Mouse (Mus musculus): ENCODE data around the gene 1500009L16Rik. TPM values are rescaled to one million over a fixed set of nuclear protein-coding genes. Genes with fewer than 3 reads are reported as not detected.
A peak's percentile ranks its signal among the peaks of the same experiment; 100 is the strongest.

1500009L16Rik gene
- total RNA-seq, 2 experiments from 2014 or later, result 14.5 to 15.8 TPM

DNA sequence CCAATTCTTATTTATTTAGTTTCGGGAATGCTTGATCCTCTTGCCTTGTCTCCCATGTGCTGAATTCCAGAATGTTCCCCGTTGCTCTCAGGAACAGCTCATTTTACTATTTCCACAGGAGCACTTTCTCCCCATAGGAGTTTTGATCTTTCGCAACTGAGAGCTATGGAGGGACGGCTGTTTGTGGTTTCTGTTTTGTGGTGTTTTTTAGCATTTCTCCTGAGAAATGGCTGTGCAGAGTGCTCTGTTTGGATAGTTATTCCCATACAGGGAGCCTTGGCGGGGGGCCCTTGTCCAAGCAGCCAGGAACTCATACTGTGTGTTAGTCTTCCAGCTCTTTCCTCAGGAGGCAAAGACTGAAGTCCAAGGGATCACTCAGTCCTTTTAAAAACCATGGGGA is 5.2 kb downstream of the 1500009L16Rik start:
- DNase-seq (ENCODE audit: low spot score in 2 of 2), result no peak
- Histone ChIP-seq H3K27ac (no peak overlapping the region), H3K4me3 (no peak overlapping the region)
- no peak for TF ChIP-seq CTCF (conservative IDR thresholded peaks at IDR 0.05)

GRCm38 (mm10) chr10:83728529-83728928 is 5.9 kb downstream of the 1500009L16Rik start:
- no peak overlapping the region for H3K4me3 ChIP-seq
- no peak for TF ChIP-seq CTCF (conservative IDR thresholded peaks at IDR 0.05)
- DNase-seq (ENCODE audit: low spot score in 2 of 2), result no peak
- H3K27ac ChIP-seq, result no peak overlapping the region

DNA sequence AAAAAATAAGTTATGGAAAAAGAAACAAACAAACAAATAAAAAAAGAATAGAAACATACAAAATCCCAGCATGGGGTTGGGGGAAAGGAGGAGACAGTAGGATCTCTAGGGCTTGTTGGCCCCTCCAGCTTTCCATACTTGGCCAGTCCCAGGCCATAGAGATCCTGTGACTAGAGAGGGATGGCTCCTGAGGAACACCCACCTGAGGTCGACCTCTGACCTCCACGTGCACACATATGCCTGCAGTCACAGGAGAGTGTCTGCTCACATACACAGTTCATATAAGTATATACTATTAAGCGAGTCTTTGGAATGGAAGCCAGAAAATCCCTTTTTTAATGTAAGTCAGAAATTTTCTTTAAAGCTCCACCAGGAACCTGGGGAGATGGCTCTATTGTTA is 6.4 kb downstream of the 1500009L16Rik start:
- Histone ChIP-seq H3K27ac (no peak overlapping the region), H3K4me3 (no peak overlapping the region)
- no peak for DNase-seq (ENCODE audit: low spot score in 2 of 2)
- no peak for TF ChIP-seq CTCF (conservative IDR thresholded peaks at IDR 0.05)

- DNase-seq (ENCODE audit: low spot score in 2 of 2), result peak; percentile 74 to 95
- no peak overlapping the region for H3K4me3 ChIP-seq
- TF ChIP-seq CTCF (conservative IDR thresholded peaks at IDR 0.05), result peak; percentile 99
- no peak overlapping the region for H3K27ac ChIP-seq
These were observed 6.8 kb downstream of the 1500009L16Rik start for GRCm38 (mm10) chr10:83729492-83729891.

GRCm38 (mm10) chr10:83733725-83734124 is 11.1 kb downstream of the 1500009L16Rik start:
- TF ChIP-seq CTCF (conservative IDR thresholded peaks at IDR 0.05), result no peak
- DNase-seq (ENCODE audit: low spot score in 2 of 2), result no peak

GRCm38 (mm10) chr10:83738996-83739655 is 16.5 kb downstream of the 1500009L16Rik start:
- TF ChIP-seq CTCF (conservative IDR thresholded peaks at IDR 0.05), result 0 out of 2 replicates have a peak, but pooled peaks have one; percentile 6
- Histone ChIP-seq H3K27ac (no peak overlapping the region), H3K4me3 (no peak overlapping the region)
- DNase-seq (ENCODE audit: low spot score in 2 of 2), result no peak

More at GRCm38 (mm10) chr10:83733725-83734124, 11.1 kb downstream of the 1500009L16Rik start:
- H3K4me3 ChIP-seq, result no peak overlapping the region
- no peak overlapping the region for H3K27ac ChIP-seq

DNA sequence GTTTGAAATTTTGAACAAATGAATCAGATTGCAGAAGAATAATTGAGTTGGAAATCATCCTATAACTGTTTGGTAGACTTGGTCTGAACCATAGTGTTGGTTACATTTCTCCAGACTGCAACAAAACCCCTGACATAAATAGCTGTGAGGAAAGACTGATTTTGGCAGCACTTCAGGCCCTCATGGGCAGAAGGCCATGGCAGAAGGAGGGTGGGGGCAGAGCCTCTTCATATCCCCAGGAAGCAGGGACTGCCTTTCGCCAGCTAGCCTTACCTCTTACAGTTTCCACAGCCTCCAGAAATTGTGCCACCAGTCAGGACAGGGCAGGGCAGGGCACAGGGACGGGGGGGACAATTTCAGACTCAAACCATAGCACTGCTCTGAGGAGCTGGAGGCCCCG is 22.0 kb downstream of the 1500009L16Rik start:
- H3K27ac ChIP-seq, result no peak overlapping the region
- TF ChIP-seq CTCF (conservative IDR thresholded peaks at IDR 0.05), result no peak
- H3K4me3 ChIP-seq, result no peak overlapping the region
- no peak for DNase-seq (ENCODE audit: low spot score in 2 of 2)

GRCm38 (mm10) chr10:83753056-83753455 is 30.4 kb downstream of the 1500009L16Rik start:
- Histone ChIP-seq H3K4me3 (no peak overlapping the region), H3K27ac (no peak overlapping the region)
- DNase-seq (ENCODE audit: low spot score in 2 of 2), result no peak
- TF ChIP-seq CTCF (conservative IDR thresholded peaks at IDR 0.05), result no peak

GRCm38 (mm10) chr10:83757343-83757962 is 34.8 kb downstream of the 1500009L16Rik start:
- no peak for TF ChIP-seq CTCF (conservative IDR thresholded peaks at IDR 0.05)
- no peak overlapping the region for H3K4me3 ChIP-seq
- no peak overlapping the region for H3K27ac ChIP-seq
- DNase-seq (ENCODE audit: low spot score in 2 of 2), result no peak

- DNase-seq (ENCODE audit: low spot score in 2 of 2), result no peak
- no peak for TF ChIP-seq CTCF (conservative IDR thresholded peaks at IDR 0.05)
- no peak overlapping the region for H3K27ac ChIP-seq
- no peak overlapping the region for H3K4me3 ChIP-seq
These were observed 36.1 kb downstream of the 1500009L16Rik start for GRCm38 (mm10) chr10:83758732-83759131.

GRCm38 (mm10) chr10:83760535-83760934 is 37.9 kb downstream of the 1500009L16Rik start:
- TF ChIP-seq CTCF (conservative IDR thresholded peaks at IDR 0.05), result no peak
- Histone ChIP-seq H3K4me3 (no peak overlapping the region), H3K27ac (no peak overlapping the region)
- no peak for DNase-seq (ENCODE audit: low spot score in 2 of 2)

DNA sequence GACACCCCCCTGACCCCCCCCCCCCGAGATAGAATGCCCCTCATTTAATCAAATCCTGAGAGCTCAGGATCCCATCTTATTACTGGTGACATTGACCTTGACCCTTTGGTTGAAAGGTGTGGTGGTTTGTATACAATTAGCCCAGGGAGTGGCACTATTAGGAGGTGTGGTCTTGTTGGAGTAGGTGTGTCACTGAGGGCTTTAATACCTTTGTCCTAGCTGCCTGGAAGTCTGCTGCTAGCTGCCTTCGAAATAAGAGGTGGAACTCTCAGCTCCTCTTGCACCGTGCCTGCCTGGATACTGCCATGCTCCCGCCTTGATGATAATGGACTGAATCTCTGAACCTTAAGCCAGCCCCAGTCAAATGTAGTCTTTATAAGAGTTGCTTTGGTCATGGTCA is 41.2 kb downstream of the 1500009L16Rik start:
- TF ChIP-seq CTCF (conservative IDR thresholded peaks at IDR 0.05), result no peak
- no peak for DNase-seq (ENCODE audit: low spot score in 2 of 2)
- H3K4me3 ChIP-seq, result no peak overlapping the region
- no peak overlapping the region for H3K27ac ChIP-seq

DNA sequence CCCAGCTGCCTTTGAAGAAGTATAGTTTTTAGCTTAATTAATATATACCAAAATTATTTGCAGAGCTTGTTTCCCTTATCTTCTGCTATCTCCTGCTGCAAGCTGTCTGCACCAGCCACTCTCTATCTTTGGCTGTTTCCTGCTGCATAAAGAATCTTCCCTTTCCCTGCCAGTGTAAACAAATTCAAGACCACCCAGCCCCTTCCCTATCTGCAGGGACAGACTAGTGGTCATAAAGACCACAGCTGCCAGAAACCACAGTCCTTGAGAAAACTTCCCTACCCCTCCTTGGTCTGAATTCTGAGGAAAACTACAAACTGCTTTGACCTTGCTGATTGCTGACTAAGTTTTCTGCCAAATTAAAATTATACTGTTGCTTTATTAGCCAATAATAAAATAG is 44.2 kb downstream of the 1500009L16Rik start:
- no peak for DNase-seq (ENCODE audit: low spot score in 2 of 2)
- H3K4me3 ChIP-seq, result no peak overlapping the region
- no peak for TF ChIP-seq CTCF (conservative IDR thresholded peaks at IDR 0.05)
- no peak overlapping the region for H3K27ac ChIP-seq

Data from layer of hippocampus, adult 2 months (tissue).